Mouse (Mus musculus): ENCODE measurements around the gene Ston2.

DNA sequence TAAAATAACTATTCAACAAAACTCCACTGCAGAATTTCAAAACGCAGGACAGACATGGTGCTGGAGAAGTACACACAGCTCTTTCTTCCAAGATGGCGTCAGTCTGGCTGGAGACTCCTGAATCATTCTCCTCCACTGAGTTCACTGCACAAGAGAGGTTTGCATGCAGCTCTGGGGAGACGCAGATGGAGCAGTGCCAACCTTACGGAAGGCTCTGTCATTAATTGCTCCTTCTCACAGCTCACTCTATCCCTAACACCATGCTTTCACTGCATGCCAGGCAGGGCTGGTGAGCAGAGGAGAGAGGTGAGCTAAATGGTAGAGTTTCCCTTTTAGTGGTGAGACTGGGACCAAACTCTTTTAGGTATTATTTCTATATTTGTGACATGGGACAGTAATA is 80.4 kb downstream of the Ston2 start:
- no peak for TF ChIP-seq CTCF (IDR thresholded peaks at IDR 0.05; ENCODE audit: low read depth)
- TF ChIP-seq EP300 (IDR thresholded peaks at IDR 0.05; ENCODE audit: low read depth): no peak
